Mouse (Mus musculus): ENCODE data around the gene Lrrc8b. TPM values are rescaled to one million over a fixed set of nuclear protein-coding genes. Genes with fewer than 3 reads are reported as not detected.
A peak's percentile ranks its signal among the peaks of the same experiment; 100 is the strongest.

Gene Lrrc8b
- polyA plus RNA-seq, 1 experiment from 2014 or later = 7.7 TPM

GRCm38 (mm10) chr5:105501136-105501535 lies 85.6 kb downstream of the Lrrc8b start:
- H3K9me3 ChIP-seq = no peaks in the 10 kb centered on the region
- no peak overlapping the region for H3K9ac ChIP-seq
- 87% methylated on average over 3 of the region's 3 CpGs for WGBS
- H3K36me3 ChIP-seq = no peaks in the 10 kb centered on the region
- no peaks in the 10 kb centered on the region for H3K4me1 ChIP-seq
- no peak overlapping the region for H3K4me3 ChIP-seq (replicated peaks)
- no peaks in the 10 kb centered on the region for H3K27me3 ChIP-seq (replicated peaks)
- no peak overlapping the region for H3K4me2 ChIP-seq
- H3K27ac ChIP-seq = no peak overlapping the region
- ATAC-seq (ENCODE audit: insufficient read depth, low FRiP score, low read depth) = no peak

DNA sequence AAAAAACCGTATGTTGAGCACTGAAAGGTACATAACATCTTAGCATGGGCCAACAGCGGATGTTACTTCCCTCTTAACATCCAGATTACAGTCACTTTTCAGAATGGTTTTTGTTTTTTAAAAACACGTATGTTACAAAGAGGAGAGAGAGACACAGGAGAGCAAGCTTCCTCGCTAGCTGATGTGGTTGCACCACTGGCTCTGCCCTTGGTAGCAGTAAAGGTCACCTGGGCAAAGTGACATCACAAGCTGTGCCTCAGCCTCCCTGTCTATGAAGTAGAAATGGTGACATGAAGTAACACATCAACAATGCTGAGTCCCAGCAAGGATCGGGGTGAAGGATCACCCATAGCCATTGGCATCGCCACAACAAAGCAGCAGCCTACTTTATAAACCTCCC lies 93.2 kb downstream of the Lrrc8b start:
- H3K27me3 ChIP-seq (replicated peaks) = no peaks in the 10 kb centered on the region
- 89% methylated on average over 6 of the region's 6 CpGs for WGBS

GRCm38 (mm10) chr5:105512297-105512696 lies 96.7 kb downstream of the Lrrc8b start:
- Histone ChIP-seq H3K36me3 (no peaks in the 10 kb centered on the region), H3K9me3 (no peaks in the 10 kb centered on the region), H3K4me1 (no peaks in the 10 kb centered on the region), H3K4me2 (no peak overlapping the region), H3K27ac (no peak overlapping the region), H3K27me3 (replicated peaks) (no peaks in the 10 kb centered on the region), H3K9ac (no peak overlapping the region), H3K4me3 (replicated peaks) (no peak overlapping the region)
- no peak for ATAC-seq (ENCODE audit: insufficient read depth, low FRiP score, low read depth)
- 27% methylated on average over 4 of the region's 4 CpGs for WGBS

More for the DNA sequence above, 93.2 kb downstream of the Lrrc8b start:
- H3K4me2 ChIP-seq = no peak overlapping the region
- no peaks in the 10 kb centered on the region for H3K9me3 ChIP-seq
- ATAC-seq (ENCODE audit: insufficient read depth, low FRiP score, low read depth) = no peak
- H3K4me1 ChIP-seq = no peaks in the 10 kb centered on the region
- H3K36me3 ChIP-seq = no peaks in the 10 kb centered on the region
- H3K4me3 ChIP-seq (replicated peaks) = no peak overlapping the region
- no peak overlapping the region for H3K9ac ChIP-seq
- no peak overlapping the region for H3K27ac ChIP-seq

- H3K27me3 ChIP-seq (replicated peaks) = no peaks in the 10 kb centered on the region
- H3K9ac ChIP-seq = no peak overlapping the region
- 72% methylated on average over 6 of the region's 6 CpGs for WGBS
- no peaks in the 10 kb centered on the region for H3K36me3 ChIP-seq
- no peaks in the 10 kb centered on the region for H3K9me3 ChIP-seq
- H3K4me2 ChIP-seq = no peak overlapping the region
- no peak overlapping the region for H3K27ac ChIP-seq
- no peak overlapping the region for H3K4me3 ChIP-seq (replicated peaks)
- no peak for ATAC-seq (ENCODE audit: insufficient read depth, low FRiP score, low read depth)
- H3K4me1 ChIP-seq = no peaks in the 10 kb centered on the region
These were observed 100.0 kb downstream of the Lrrc8b start for GRCm38 (mm10) chr5:105515532-105515931.

DNA sequence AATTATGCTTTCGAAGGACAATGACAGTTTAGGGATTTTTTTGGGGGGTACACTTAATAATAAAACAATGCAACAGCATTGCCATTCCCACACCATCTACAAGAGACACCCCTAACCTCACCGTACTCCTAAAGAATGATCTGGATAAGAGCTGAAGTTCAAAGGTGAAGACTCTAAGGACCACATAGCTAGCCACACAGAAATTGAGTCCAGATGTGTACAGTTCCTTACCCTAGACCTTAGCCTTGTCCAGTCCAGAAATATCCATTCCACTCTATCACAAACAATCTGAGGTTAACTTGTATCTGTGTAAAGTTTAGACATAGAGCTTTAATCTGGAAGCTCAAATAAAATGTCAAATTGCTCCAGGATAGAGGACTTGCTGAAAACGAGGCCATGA lies 100.7 kb downstream of the Lrrc8b start:
- H3K9ac ChIP-seq = no peak overlapping the region
- 44% methylated on average over 3 of the region's 3 CpGs for WGBS
- no peak overlapping the region for H3K4me3 ChIP-seq (replicated peaks)
- no peaks in the 10 kb centered on the region for H3K4me1 ChIP-seq
- no peak overlapping the region for H3K27ac ChIP-seq
- no peak for ATAC-seq (ENCODE audit: insufficient read depth, low FRiP score, low read depth)
- no peaks in the 10 kb centered on the region for H3K27me3 ChIP-seq (replicated peaks)
- no peaks in the 10 kb centered on the region for H3K9me3 ChIP-seq
- no peaks in the 10 kb centered on the region for H3K36me3 ChIP-seq
- H3K4me2 ChIP-seq = no peak overlapping the region

DNA sequence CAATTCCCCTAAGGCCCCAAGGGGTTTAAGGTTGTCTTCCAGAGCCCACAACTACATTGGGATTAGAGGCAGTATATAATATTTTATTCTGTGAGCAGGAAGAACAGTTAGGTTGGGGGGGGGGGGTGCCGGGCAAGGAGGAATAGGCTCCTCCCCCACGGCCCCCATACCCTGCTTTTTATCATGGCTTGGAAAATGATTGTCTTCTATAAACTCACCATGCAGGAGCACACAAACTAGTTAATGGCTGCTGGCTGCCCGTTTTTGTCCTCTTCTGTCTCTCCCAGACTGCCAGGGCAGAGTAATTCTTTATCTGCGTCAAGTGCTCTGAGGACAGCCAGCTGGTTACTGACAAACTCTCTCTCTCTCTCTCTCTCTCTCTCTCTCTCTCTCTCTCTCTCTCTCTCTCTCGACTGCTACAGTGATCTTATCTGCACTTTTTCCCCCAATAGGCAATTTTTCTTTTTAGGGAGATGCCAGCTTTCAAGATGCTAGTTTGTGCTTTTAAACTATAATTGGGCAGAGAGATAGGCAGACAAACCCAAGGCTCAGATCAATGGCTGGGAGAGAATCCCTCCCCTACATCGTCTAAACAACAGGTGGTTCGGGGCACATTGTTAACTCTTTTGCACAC lies 102.5 kb downstream of the Lrrc8b start:
- Histone ChIP-seq H3K4me1 (no peaks in the 10 kb centered on the region), H3K27ac (peak overlapping the region; percentile 88; the same call in 1 of the 2 replicates), H3K27me3 (replicated peaks) (no peaks in the 10 kb centered on the region), H3K9ac (no peak overlapping the region), H3K4me3 (replicated peaks) (peak overlapping the region; percentile 76), H3K4me2 (peak overlapping the region; percentile 97), H3K9me3 (no peaks in the 10 kb centered on the region), H3K36me3 (no peaks in the 10 kb centered on the region)
- WGBS = 6% methylated on average over 7 of the region's 7 CpGs
- no peak for ATAC-seq (ENCODE audit: insufficient read depth, low FRiP score, low read depth)

- no peaks in the 10 kb centered on the region for H3K36me3 ChIP-seq
- H3K9ac ChIP-seq = peak overlapping the region; percentile 77; the same call in 1 of the 2 replicates
- no peaks in the 10 kb centered on the region for H3K4me1 ChIP-seq
- H3K4me2 ChIP-seq = peak overlapping the region; percentile 97
- peak overlapping the region; percentile 76 for H3K4me3 ChIP-seq (replicated peaks)
- peak; percentile 61 for ATAC-seq (ENCODE audit: insufficient read depth, low FRiP score, low read depth)
- peak overlapping the region; percentile 88 for H3K27ac ChIP-seq
- H3K9me3 ChIP-seq = no peaks in the 10 kb centered on the region
- no peaks in the 10 kb centered on the region for H3K27me3 ChIP-seq (replicated peaks)
- under 1% methylated on average over 16 of the region's 16 CpGs for WGBS
These were observed 103.1 kb downstream of the Lrrc8b start for GRCm38 (mm10) chr5:105518626-105519095.

DNA sequence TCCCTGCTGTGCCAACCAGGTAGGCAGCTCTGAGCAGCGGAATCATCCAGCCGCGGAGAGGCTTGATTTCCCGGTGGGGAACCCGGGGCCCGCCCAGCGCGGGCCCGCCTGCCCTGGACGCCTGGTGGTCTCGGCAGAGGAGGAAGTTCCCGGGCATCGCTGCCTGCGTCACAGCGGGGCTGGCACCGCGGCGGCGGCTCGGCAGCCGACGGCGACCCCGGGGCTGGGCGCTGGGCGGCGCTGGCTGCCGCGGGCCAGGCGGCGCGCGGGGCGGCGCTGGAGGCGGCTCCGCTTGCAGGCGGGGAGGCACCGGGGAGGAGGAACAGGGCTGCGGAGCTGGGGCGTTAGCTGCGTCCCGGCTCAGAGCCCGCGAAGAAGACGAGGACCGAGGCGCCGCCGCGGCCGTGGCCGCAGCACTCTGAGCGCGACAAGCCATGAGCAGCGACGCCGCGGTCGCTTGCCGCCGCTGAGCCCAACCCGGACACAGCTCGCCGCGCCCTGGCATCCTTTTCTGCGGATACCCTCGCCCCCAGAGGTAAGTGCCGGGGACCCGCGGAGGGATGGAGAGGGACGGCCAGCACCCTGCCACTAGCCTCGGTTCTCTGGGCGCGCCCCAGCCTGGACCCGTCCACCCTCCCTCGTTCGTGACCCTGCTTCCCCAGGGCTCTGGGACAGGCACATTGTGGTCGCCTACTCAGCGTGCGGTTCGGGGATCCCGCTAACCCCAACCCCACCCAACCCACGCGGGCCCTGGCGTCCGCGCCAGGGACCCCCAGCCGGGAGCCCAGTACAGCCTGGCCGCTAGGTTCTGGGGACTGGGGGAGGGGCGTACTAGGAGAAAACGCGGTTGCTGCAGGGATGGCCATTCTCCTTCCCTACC lies 103.8 kb downstream of the Lrrc8b start, which contains the start of gene Lrrc8c:
Lrrc8c (plus strand) TSS at position 293 of the 880 bp plus-strand sequence.
- Histone ChIP-seq H3K9ac (peak within 1 kb of the TSS; percentile 77), H3K4me3 (replicated peaks) (peak within 1 kb of the TSS; percentile 76), H3K27ac (peak within 1 kb of the TSS; percentile 88), H3K4me1 (no peaks in the 10 kb centered on the region), H3K36me3 (no peaks in the 10 kb centered on the region), H3K9me3 (no peaks in the 10 kb centered on the region), H3K27me3 (replicated peaks) (no peaks in the 10 kb centered on the region), H3K4me2 (peak within 1 kb of the TSS; percentile 97)
- 0% methylated on average over 87 of the region's 93 CpGs for WGBS
- ATAC-seq (ENCODE audit: insufficient read depth, low FRiP score, low read depth) = peak; percentile 93

DNA sequence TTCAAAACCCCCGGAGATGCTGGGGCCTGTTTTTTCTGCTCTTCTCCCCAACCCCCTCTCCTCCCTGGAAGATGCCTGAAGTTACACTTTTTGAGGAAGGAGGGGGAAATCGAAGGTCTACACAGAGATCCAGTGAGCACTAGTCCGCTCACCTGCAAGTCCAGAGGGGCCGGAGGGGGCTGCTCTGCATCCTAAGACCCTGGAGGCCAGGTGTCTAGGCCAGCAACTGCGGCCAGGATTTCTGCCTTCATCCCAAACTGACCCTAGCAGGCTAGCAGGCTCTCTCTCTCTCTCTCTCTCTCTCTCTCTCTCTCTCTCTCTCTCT lies 104.4 kb downstream of the Lrrc8b start:
- ATAC-seq (ENCODE audit: insufficient read depth, low FRiP score, low read depth) = no peak
- Histone ChIP-seq H3K4me1 (no peaks in the 10 kb centered on the region), H3K36me3 (no peaks in the 10 kb centered on the region), H3K9ac (peak overlapping the region; percentile 77), H3K27me3 (replicated peaks) (no peaks in the 10 kb centered on the region), H3K27ac (0 out of 2 replicates have a peak overlapping the region, but pooled peaks have one; percentile 88), H3K9me3 (no peaks in the 10 kb centered on the region), H3K4me2 (peak overlapping the region; percentile 97), H3K4me3 (replicated peaks) (peak overlapping the region; percentile 76)
- WGBS = 9% methylated on average over 5 of the region's 5 CpGs

DNA sequence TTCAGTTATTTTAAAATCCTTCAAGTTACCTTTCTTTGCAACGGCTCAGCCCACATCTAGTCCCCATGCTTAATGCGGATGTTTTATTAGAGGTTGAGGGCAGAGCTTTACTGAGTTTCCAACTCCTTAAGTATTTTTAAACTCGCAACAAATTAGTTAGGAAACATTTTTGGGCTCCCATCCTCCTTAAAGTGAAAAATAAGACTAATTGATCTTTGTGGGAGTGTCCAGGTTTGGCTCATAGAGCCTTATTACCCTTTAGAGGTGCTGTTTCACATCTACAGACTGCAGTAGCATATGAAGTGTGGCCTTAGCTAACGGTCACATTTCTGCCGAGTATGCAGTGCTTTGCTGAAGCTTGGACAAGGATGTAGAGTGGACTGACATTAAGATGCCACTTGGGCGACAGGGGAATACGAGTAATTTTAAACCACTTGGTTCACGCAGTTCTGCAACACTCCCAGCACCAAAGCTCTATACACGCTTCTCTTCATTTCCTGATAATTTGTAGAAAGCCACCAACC lies 104.9 kb downstream of the Lrrc8b start:
- Histone ChIP-seq H3K4me3 (replicated peaks) (peak overlapping the region; percentile 76), H3K9ac (no peak overlapping the region), H3K4me1 (no peaks in the 10 kb centered on the region), H3K27ac (no peak overlapping the region), H3K27me3 (replicated peaks) (no peaks in the 10 kb centered on the region), H3K9me3 (no peaks in the 10 kb centered on the region), H3K36me3 (no peaks in the 10 kb centered on the region), H3K4me2 (peak overlapping the region; percentile 97)
- ATAC-seq (ENCODE audit: insufficient read depth, low FRiP score, low read depth) = no peak
- WGBS = 55% methylated on average over 9 of the region's 9 CpGs

DNA sequence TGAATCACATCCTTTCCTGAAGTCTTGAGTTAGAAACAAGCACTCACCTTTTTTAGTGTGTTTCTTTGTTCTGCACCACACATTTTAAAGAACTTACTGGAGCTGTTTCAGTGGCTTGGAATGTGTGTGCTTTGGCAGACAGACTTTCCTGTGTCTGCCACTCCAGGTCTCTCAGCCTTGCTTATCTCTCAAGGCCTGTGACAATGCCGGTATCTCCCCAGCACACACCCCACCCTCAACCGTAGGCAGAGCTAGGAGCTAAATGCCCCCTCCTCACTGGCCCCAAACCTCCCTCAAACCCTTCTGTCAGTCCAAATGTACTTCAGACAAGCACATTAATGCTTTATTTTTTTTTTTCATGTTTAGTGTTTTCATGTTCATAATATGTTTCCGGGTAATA lies 107.9 kb downstream of the Lrrc8b start:
- Histone ChIP-seq H3K27me3 (replicated peaks) (no peaks in the 10 kb centered on the region), H3K27ac (no peak overlapping the region), H3K9me3 (no peaks in the 10 kb centered on the region), H3K4me3 (replicated peaks) (no peak overlapping the region), H3K36me3 (no peaks in the 10 kb centered on the region), H3K4me1 (no peaks in the 10 kb centered on the region), H3K9ac (no peak overlapping the region), H3K4me2 (no peak overlapping the region)
- ATAC-seq (ENCODE audit: insufficient read depth, low FRiP score, low read depth) = no peak
- 53% methylated on average over 3 of the region's 3 CpGs for WGBS

GRCm38 (mm10) chr5:105525004-105525403 lies 109.4 kb downstream of the Lrrc8b start:
- WGBS = 88% methylated on average over 12 of the region's 12 CpGs
- no peaks in the 10 kb centered on the region for H3K4me1 ChIP-seq
- no peak overlapping the region for H3K9ac ChIP-seq
- H3K27me3 ChIP-seq (replicated peaks) = no peaks in the 10 kb centered on the region
- H3K9me3 ChIP-seq = no peaks in the 10 kb centered on the region
- H3K4me2 ChIP-seq = no peak overlapping the region
- H3K36me3 ChIP-seq = no peaks in the 10 kb centered on the region
- no peak for ATAC-seq (ENCODE audit: insufficient read depth, low FRiP score, low read depth)
- H3K27ac ChIP-seq = no peak overlapping the region
- no peak overlapping the region for H3K4me3 ChIP-seq (replicated peaks)

Measured in stomach, embryonic 15.5 days (tissue).